8 mouse cellular contexts compared by ENCODE assay signal in the genomic region with DNA sequence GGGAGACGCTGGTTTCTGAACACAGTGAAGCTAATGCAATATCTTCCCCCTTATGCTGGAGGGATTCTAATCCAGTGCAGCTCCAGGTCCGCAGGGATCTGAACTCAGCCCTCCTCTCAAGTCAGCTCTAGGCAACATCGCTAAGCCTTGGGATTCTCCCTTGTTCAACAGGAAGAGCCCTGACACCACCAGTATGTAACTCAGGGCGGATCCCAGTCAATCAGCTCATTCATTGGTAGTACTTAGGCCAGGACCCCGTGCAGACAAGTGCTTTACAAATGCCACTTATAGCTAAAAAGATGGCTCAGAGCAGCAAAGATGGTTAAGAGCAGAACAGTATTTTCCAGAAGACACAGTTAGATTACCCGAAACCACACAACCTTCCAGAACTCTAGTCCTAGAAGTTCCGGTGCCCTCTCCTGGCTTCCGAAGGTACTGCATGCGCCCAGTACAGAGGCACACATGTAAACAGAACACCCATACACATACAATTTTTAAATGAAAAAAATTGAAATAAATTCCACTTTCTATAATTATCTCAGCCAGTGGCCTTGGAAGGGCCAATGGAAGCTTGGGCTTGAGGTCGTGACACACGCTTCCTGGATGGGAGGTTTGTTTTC. TPM values are rescaled to one million over a fixed set of nuclear protein-coding genes. Genes with fewer than 3 reads are reported as not detected.
DNase-seq lines count a peak whose midpoint lies in the region; ATAC-seq and TF ChIP-seq lines count a peak whose summit lies in the region.

No protein-coding gene starts in this region.

- peaks cover 3% of the 10 kb centered on the region; the same call in 1 of the 2 replicates for H3K9me3 ChIP-seq in forebrain, embryonic 10.5 days
- H3K9me3 ChIP-seq in heart, embryonic 14.5 days (ENCODE audit: control insufficient read depth, low read length) = no peaks in the 10 kb centered on the region
- no peaks in the 10 kb centered on the region for H3K9me3 ChIP-seq in kidney, postnatal 0 days (replicated peaks; ENCODE audit: low read length)
- no peaks in the 10 kb centered on the region for H3K9me3 ChIP-seq in liver, embryonic 11.5 days (ENCODE audit: control insufficient read depth, low read length)

- H3K36me3 ChIP-seq in forebrain, embryonic 10.5 days (replicated peaks) = no peaks in the 10 kb centered on the region
- H3K36me3 ChIP-seq in heart, embryonic 14.5 days (ENCODE audit: control insufficient read depth, insufficient read depth, low read length) = no peaks in the 10 kb centered on the region
- no peaks in the 10 kb centered on the region for H3K36me3 ChIP-seq in kidney, postnatal 0 days (ENCODE audit: insufficient read depth, low read length)
- no peaks in the 10 kb centered on the region for H3K36me3 ChIP-seq in liver, embryonic 11.5 days (ENCODE audit: control insufficient read depth, insufficient read depth, low read length)
- H3K36me3 ChIP-seq in splenic B cell, adult 2 months (ENCODE audit: control insufficient read depth, insufficient read depth, low read length, poor library complexity, severe bottlenecking) = no peaks in the 10 kb centered on the region

- H3K27me3 ChIP-seq in forebrain, embryonic 10.5 days (ENCODE audit: poor library complexity, severe bottlenecking) = peaks cover 12% of the 10 kb centered on the region; the same call in 1 of the 2 replicates
- H3K27me3 ChIP-seq in heart, embryonic 14.5 days (ENCODE audit: control insufficient read depth, insufficient read depth, low read length) = 0 out of 2 replicates have a peak, but pooled peaks cover 4% of the 10 kb centered on the region
- H3K27me3 ChIP-seq in kidney, postnatal 0 days (ENCODE audit: insufficient read depth, low read length) = no peaks in the 10 kb centered on the region
- H3K27me3 ChIP-seq in liver, embryonic 11.5 days (replicated peaks; ENCODE audit: control insufficient read depth, insufficient read depth, low read length) = no peaks in the 10 kb centered on the region
- H3K27me3 ChIP-seq in splenic B cell, adult 2 months (ENCODE audit: control insufficient read depth, insufficient read depth, low read length, poor library complexity, severe bottlenecking) = 0 out of 2 replicates have a peak, but pooled peaks cover 2% of the 10 kb centered on the region

- WGBS in forebrain, embryonic 10.5 days = 28% methylated on average over 11 of the region's 11 CpGs
- 16% methylated on average over 11 of the region's 11 CpGs for WGBS in heart, embryonic 14.5 days
- WGBS in kidney, postnatal 0 days = 20% methylated on average over 11 of the region's 11 CpGs
- 21% methylated on average over 11 of the region's 11 CpGs for WGBS in liver, embryonic 11.5 days

- peak; percentile 86 for TF ChIP-seq CTCF in kidney, postnatal 0 days (IDR thresholded peaks at IDR 0.05; ENCODE audit: low read depth)

- no peak for ATAC-seq in heart, embryonic 14.5 days (ENCODE audit: insufficient number of reproducible peaks, insufficient read depth, low FRiP score, low read depth)
- ATAC-seq in kidney, postnatal 0 days (replicated peaks; ENCODE audit: low FRiP score, low read depth) = peak; percentile 60; the same call in 1 of the 2 replicates
- ATAC-seq in liver, embryonic 11.5 days (replicated peaks; ENCODE audit: low FRiP score) = no peak
- peak; percentile 78 for ATAC-seq in monocyte, adult 5-6 weeks (replicated peaks; ENCODE audit: insufficient number of reproducible peaks, low FRiP score, low TSS enrichment, poor library complexity, severe bottlenecking)

- DNase-seq in CD8-positive naive resting alpha-beta T cell, adult 2 months (ENCODE audit: low read depth in 2 of 2, low spot score in 2 of 2) = peak; percentile 58 to 77
- DNase-seq in c-Kit-positive CD71-negative TER-119-negative erythroid progenitor cells, embryonic 14.5 days (ENCODE audit: low read depth) = peak; percentile 74
- peak; percentile 83 for DNase-seq in forebrain, embryonic 10.5 days (ENCODE audit: extremely low spot score, low spot score)
- peak; percentile 90 for DNase-seq in kidney, postnatal 0 days (ENCODE audit: low spot score)
- DNase-seq in liver, embryonic 11.5 days (ENCODE audit: low spot score) = peak; percentile 75
- DNase-seq in splenic B cell, adult 2 months (ENCODE audit: low read depth, low spot score) = peak; percentile 90

- H3K4me1 ChIP-seq in forebrain, embryonic 10.5 days = peaks cover 18% of the 10 kb centered on the region
- H3K4me1 ChIP-seq in heart, embryonic 14.5 days (ENCODE audit: control insufficient read depth in 2 of 2, insufficient read depth in 2 of 2, low read length in 2 of 2) = peaks cover 6 to 11% of the 10 kb centered on the region in 2 experiments; a peak in 2 of 4 replicates
- no peaks in the 10 kb centered on the region for H3K4me1 ChIP-seq in kidney, postnatal 0 days (replicated peaks; ENCODE audit: insufficient read depth, low read length)
- peaks cover 4% of the 10 kb centered on the region; the same call in 1 of the 2 replicates for H3K4me1 ChIP-seq in liver, embryonic 11.5 days (replicated peaks; ENCODE audit: control insufficient read depth, insufficient read depth, low read length)

- no peak overlapping the region for H3K27ac ChIP-seq in forebrain, embryonic 10.5 days
- H3K27ac ChIP-seq in heart, embryonic 14.5 days (replicated peaks in 1 of 2; ENCODE audit: control insufficient read depth in 1 of 2, insufficient read depth in 1 of 2, low read depth in 2 of 2, low read length in 2 of 2) = no peak overlapping the region
- no peak overlapping the region; the same call in 1 of the 2 replicates for H3K27ac ChIP-seq in kidney, postnatal 0 days
- H3K27ac ChIP-seq in liver, embryonic 11.5 days (ENCODE audit: low read depth, low read length) = no peak overlapping the region

- H3K4me2 ChIP-seq in heart, embryonic 14.5 days (ENCODE audit: low read length) = peak overlapping the region; percentile 62
- peak overlapping the region; percentile 43 for H3K4me2 ChIP-seq in kidney, postnatal 0 days (ENCODE audit: low read length)
- peak overlapping the region; percentile 67 for H3K4me2 ChIP-seq in liver, embryonic 11.5 days

- peak overlapping the region; percentile 52; the same call in 1 of the 2 replicates for H3K9ac ChIP-seq in heart, embryonic 14.5 days (ENCODE audit: low read length)
- H3K9ac ChIP-seq in kidney, postnatal 0 days (ENCODE audit: low read depth, low read length) = no peak overlapping the region
- H3K9ac ChIP-seq in liver, embryonic 11.5 days (ENCODE audit: low read depth, low read length) = peak overlapping the region; percentile 41; the same call in 1 of the 2 replicates

- peak overlapping the region; percentile 13 for H3K4me3 ChIP-seq in forebrain, embryonic 10.5 days
- peak overlapping the region; percentile 19 to 22; a peak in 1 of 4 replicates for H3K4me3 ChIP-seq in heart, embryonic 14.5 days (ENCODE audit: control insufficient read depth in 1 of 2, insufficient read depth in 1 of 2, low read depth in 1 of 2, low read length in 2 of 2)
- H3K4me3 ChIP-seq in kidney, postnatal 0 days (replicated peaks; ENCODE audit: low read depth, low read length) = no peak overlapping the region
- peak overlapping the region; percentile 29 for H3K4me3 ChIP-seq in liver, embryonic 11.5 days (ENCODE audit: low read depth, low read length)

RNA-seq across cellular contexts. Expression of a gene that starts 9.7 kb away (rescaled TPM):
- 4.1 and 5.2 TPM in 2 replicates for polyA plus RNA-seq in forebrain, embryonic 10.5 days (2016; fragmentation: Nextera tagmentation; extraction: Ambion mirVana)
- polyA plus RNA-seq in heart, embryonic 14.5 days (2014; fragmentation: Nextera tagmentation; extraction: Ambion mirVana) = 1.3 and 1.4 TPM in 2 replicates
- polyA plus RNA-seq in kidney, postnatal 0 days (2015; fragmentation: Nextera tagmentation; extraction: Ambion mirVana) = 2.2 and 2.7 TPM in 2 replicates
- polyA plus RNA-seq in liver, embryonic 11.5 days (2014; fragmentation: Nextera tagmentation; extraction: Ambion mirVana) = 4.5 and 4.6 TPM in 2 replicates
- 0.10 TPM in 1 of 3 replicates, not detected in the others for total RNA-seq in monocyte, adult 5-6 weeks (2017)

RNA-seq across cellular contexts. Expression of a gene that starts 11.3 kb away (rescaled TPM):
- polyA plus RNA-seq in forebrain, embryonic 10.5 days (2016; fragmentation: Nextera tagmentation; extraction: Ambion mirVana) = not detected in 2 replicates
- polyA plus RNA-seq in heart, embryonic 14.5 days (2014; fragmentation: Nextera tagmentation; extraction: Ambion mirVana) = not detected in 2 replicates
- not detected in 2 replicates for polyA plus RNA-seq in kidney, postnatal 0 days (2015; fragmentation: Nextera tagmentation; extraction: Ambion mirVana)
- polyA plus RNA-seq in liver, embryonic 11.5 days (2014; fragmentation: Nextera tagmentation; extraction: Ambion mirVana) = not detected in 2 replicates
- not detected in 3 replicates for total RNA-seq in monocyte, adult 5-6 weeks (2017)

RNA-seq across cellular contexts. Expression of a gene that starts 24.8 kb away (rescaled TPM):
- polyA plus RNA-seq in forebrain, embryonic 10.5 days (2016; fragmentation: Nextera tagmentation; extraction: Ambion mirVana) = not detected in 2 replicates
- polyA plus RNA-seq in heart, embryonic 14.5 days (2014; fragmentation: Nextera tagmentation; extraction: Ambion mirVana) = not detected in 2 replicates
- polyA plus RNA-seq in kidney, postnatal 0 days (2015; fragmentation: Nextera tagmentation; extraction: Ambion mirVana) = not detected in 2 replicates
- not detected in 2 replicates for polyA plus RNA-seq in liver, embryonic 11.5 days (2014; fragmentation: Nextera tagmentation; extraction: Ambion mirVana)
- total RNA-seq in monocyte, adult 5-6 weeks (2017) = not detected in 3 replicates

RNA-seq across cellular contexts. Expression of a gene that starts 30.8 kb away (rescaled TPM):
- polyA plus RNA-seq in forebrain, embryonic 10.5 days (2016; fragmentation: Nextera tagmentation; extraction: Ambion mirVana) = 1.8 and 1.9 TPM in 2 replicates
- polyA plus RNA-seq in heart, embryonic 14.5 days (2014; fragmentation: Nextera tagmentation; extraction: Ambion mirVana) = 1.7 and 2.4 TPM in 2 replicates
- 5.4 and 5.9 TPM in 2 replicates for polyA plus RNA-seq in kidney, postnatal 0 days (2015; fragmentation: Nextera tagmentation; extraction: Ambion mirVana)
- polyA plus RNA-seq in liver, embryonic 11.5 days (2014; fragmentation: Nextera tagmentation; extraction: Ambion mirVana) = 1.2 and 1.5 TPM in 2 replicates
- total RNA-seq in monocyte, adult 5-6 weeks (2017) = 28.2 to 57.6 TPM (median 36.5 TPM) in 3 replicates

Comparison
In these comparisons a context has a peak if more than half of its experiments do, and no peak if none do; other contexts are left out.
1. ATAC-seq: peak in kidney, postnatal 0 days (single experiment) and monocyte, adult 5-6 weeks (single experiment); none in heart, embryonic 14.5 days (single experiment) and liver, embryonic 11.5 days (single experiment).
2. Peak in every context shown above with its lines, with median percentiles within 50 percentile points of each other: DNase-seq and H3K4me2 ChIP-seq.